Mouse (Mus musculus) intestine, embryonic 15.5 days (tissue): ENCODE data around the gene Prr36. TPM values are rescaled to one million over a fixed set of nuclear protein-coding genes. Genes with fewer than 3 reads are reported as not detected.

Experiments
- ATAC-seq: fragments of 200-750 bp; cut with Nextera tagmentation; 2 replicates; pipeline ENCODE4 v1.8.0; 2017; ENCODE audit warnings: moderate TSS enrichment, moderate library complexity
- H3K27ac ChIP-seq: fragments of 300-500 bp; sonication (generic); 2 replicates; pipeline ENCODE4 v1.5.1; 2015; ENCODE audit warnings: mild to moderate bottlenecking, inconsistent platforms
- H3K27me3 ChIP-seq: fragments of 300-500 bp; sonication (generic); replicated peaks from 2 replicates; pipeline ENCODE4 v1.6.1; 2015; ENCODE audit warnings: inconsistent platforms
- H3K36me3 ChIP-seq: fragments of 300-500 bp; sonication (generic); 2 replicates; pipeline ENCODE4 v1.6.1; 2015; ENCODE audit warnings: inconsistent platforms
- H3K4me1 ChIP-seq: fragments of 300-500 bp; sonication (generic); replicated peaks from 2 replicates; pipeline ENCODE4 v1.6.1; 2015; ENCODE audit warnings: inconsistent platforms
- H3K4me2 ChIP-seq: fragments of 300-500 bp; sonication (generic); replicated peaks from 2 replicates; pipeline ENCODE4 v1.6.1; 2015; ENCODE audit warnings: mild to moderate bottlenecking, inconsistent platforms
- H3K4me3 ChIP-seq: fragments of 300-500 bp; sonication (generic); replicated peaks from 2 replicates; pipeline ENCODE4 v1.5.1; 2015; ENCODE audit warnings: inconsistent platforms
- H3K9ac ChIP-seq: fragments of 300-500 bp; sonication (generic); 2 replicates; pipeline ENCODE4 v1.6.1; 2015; ENCODE audit warnings: inconsistent platforms
- H3K9me3 ChIP-seq: fragments of 300-500 bp; sonication (generic); 2 replicates; pipeline ENCODE4 v1.6.1; 2016; ENCODE audit warnings: inconsistent platforms
- WGBS: fragments of 180-500 bp; shearing (Covaris S2); methylation state at CpG from one replicate; pipeline ENCODE4 v1.1.7; 2015; 5-methylcytosine and 5-hydroxymethylcytosine counted together
- polyA plus RNA-seq: library from polyadenylated mRNA; unstranded; fragments of >200 nt; fragmentation: Nextera tagmentation; extraction: Ambion mirVana; gene quantifications from 2 replicates; pipeline ENCODE4 v1.2.1, GENCODE M21; 2015

Gene Prr36
- polyA plus RNA-seq, 1 experiment from 2014 or later, result 4.3 TPM

DNA sequence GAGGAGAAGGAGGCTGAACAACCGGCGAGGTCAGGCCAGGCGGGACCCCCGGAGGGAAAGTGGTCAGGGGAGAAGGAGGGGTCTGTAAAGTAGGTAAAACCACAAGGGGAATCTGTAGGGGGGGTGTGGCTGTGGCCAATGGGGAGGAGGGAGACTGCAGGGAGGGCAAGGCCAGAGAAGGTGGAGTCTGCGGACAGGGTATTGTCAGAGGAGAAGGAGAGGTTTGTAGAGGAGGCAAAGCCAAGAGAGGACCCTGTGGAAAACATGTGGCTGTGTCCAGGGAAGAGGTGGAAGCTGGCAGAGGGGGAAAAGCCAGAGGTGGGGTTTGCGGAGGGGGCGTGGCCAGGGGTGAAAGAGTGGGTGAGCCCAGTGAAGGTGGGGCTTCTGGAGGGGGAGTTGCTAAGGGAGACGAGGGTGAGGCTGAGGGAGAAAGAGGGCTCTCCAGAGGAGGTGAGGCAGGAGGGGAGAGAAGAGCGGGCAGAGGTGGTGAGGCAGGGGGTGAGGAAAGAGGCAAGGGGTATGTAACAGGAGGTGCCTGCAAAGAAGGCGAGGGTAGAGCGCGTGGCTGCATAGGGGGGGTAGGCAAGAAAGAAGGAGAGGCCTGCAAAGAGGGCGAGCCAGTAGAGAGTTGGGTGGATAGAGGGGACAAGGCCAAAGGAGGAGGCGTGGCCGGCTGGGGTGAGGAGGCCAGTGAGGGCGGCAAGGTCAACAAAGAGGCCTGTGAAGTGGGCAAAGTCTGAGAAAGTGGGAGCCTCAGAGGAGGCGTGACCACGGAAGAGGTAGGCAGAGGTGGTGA is 3.9 kb downstream of the Prr36 start:
- Histone ChIP-seq H3K36me3 (peaks cover 9% of the 10 kb centered on the region; the same call in 1 of the 2 replicates), H3K27ac (peak overlapping the region; percentile 81), H3K27me3 (peaks cover 23% of the 10 kb centered on the region), H3K4me2 (peak overlapping the region; percentile 96), H3K9ac (peak overlapping the region; percentile 56), H3K4me1 (peaks cover 45% of the 10 kb centered on the region), H3K9me3 (no peaks in the 10 kb centered on the region), H3K4me3 (peak overlapping the region; percentile 47)
- WGBS, result 5% methylated on average over 18 of the region's 18 CpGs
- peak; percentile 76 for ATAC-seq

DNA sequence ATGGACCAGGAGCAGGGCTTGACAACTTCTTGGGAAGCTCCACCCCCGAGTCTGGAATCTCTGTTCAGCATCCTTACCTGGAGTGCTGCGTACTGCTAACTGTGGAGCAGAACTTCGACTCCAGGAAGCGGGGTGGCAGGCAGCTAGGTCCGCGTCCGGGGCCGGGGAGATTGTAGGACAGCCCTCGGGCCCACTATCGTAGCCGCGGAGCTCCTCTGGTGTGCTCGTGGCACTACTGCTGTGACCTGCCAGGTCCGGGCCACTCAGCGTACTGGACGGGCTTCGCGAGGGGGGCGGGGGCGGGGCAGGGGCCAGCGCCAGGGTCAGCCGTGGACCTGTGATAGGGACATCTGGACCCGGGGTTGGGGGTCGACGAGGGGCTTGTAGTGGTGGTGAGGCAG is 4.5 kb downstream of the Prr36 start:
- H3K9ac ChIP-seq, result peak overlapping the region; percentile 56
- 1% methylated on average over 25 of the region's 25 CpGs for WGBS
- H3K4me3 ChIP-seq, result peak overlapping the region; percentile 47
- H3K36me3 ChIP-seq, result peaks cover 9% of the 10 kb centered on the region; the same call in 1 of the 2 replicates
- 0 out of 2 replicates have a peak overlapping the region, but pooled peaks have one; percentile 56 for H3K27ac ChIP-seq
- H3K27me3 ChIP-seq, result peaks cover 22% of the 10 kb centered on the region
- H3K4me1 ChIP-seq, result peaks cover 45% of the 10 kb centered on the region
- H3K4me2 ChIP-seq, result peak overlapping the region; percentile 96
- peak; percentile 16 for ATAC-seq
- no peaks in the 10 kb centered on the region for H3K9me3 ChIP-seq

DNA sequence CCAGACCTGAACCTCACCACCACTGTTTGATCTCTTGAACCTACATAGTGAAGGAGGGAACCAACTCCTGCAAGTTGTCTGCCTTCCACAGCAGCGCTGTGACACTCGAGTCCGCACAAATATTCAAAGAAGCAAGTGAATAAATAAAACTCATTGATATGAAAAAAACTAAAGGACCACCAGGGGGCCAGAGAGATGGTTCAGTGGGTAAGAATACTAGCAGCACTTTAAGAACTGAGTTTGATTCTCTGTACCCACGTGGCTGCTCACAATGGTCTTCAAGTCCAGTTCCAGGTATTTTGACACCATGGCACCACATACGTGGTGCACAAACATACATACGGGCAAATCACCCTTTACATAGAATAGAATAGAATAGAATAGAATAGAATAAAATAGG is 6.2 kb downstream of the Prr36 start:
- no peak for ATAC-seq
- peaks cover 9% of the 10 kb centered on the region; the same call in 1 of the 2 replicates for H3K36me3 ChIP-seq
- H3K9me3 ChIP-seq, result no peaks in the 10 kb centered on the region
- no peak overlapping the region for H3K4me3 ChIP-seq
- H3K4me1 ChIP-seq, result peaks cover 44% of the 10 kb centered on the region
- H3K4me2 ChIP-seq, result no peak overlapping the region
- H3K27me3 ChIP-seq, result peaks cover 7% of the 10 kb centered on the region
- H3K9ac ChIP-seq, result no peak overlapping the region
- 76% methylated on average over 6 of the region's 6 CpGs for WGBS
- H3K27ac ChIP-seq, result no peak overlapping the region

DNA sequence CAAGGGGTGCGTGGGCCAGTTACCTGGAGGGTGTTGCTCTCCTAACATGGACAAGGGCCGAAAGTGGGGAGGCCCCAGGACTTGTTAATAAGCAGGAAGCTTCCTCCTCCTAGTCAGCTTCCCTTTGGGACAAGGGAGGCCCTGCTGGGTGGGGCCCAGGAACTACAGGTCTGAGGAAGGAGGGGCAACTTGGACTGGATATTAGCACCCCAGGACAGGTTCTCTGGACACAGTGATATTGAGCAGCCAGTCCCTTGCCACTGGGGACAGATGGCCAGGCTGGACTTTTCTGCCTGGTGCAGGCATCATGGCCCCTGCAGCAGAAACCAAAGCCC is 10.3 kb downstream of the Prr36 start:
- ATAC-seq, result peak; percentile 64
- Histone ChIP-seq H3K9me3 (no peaks in the 10 kb centered on the region), H3K4me2 (peak overlapping the region; percentile 46), H3K36me3 (peaks cover 9% of the 10 kb centered on the region; the same call in 1 of the 2 replicates), H3K27ac (peak overlapping the region; percentile 48), H3K9ac (no peak overlapping the region), H3K27me3 (no peaks in the 10 kb centered on the region), H3K4me3 (0 out of 2 replicates have a peak overlapping the region, but pooled peaks have one; percentile 7), H3K4me1 (peaks cover 21% of the 10 kb centered on the region)
- WGBS, result 40% methylated on average over 2 of the region's 2 CpGs

DNA sequence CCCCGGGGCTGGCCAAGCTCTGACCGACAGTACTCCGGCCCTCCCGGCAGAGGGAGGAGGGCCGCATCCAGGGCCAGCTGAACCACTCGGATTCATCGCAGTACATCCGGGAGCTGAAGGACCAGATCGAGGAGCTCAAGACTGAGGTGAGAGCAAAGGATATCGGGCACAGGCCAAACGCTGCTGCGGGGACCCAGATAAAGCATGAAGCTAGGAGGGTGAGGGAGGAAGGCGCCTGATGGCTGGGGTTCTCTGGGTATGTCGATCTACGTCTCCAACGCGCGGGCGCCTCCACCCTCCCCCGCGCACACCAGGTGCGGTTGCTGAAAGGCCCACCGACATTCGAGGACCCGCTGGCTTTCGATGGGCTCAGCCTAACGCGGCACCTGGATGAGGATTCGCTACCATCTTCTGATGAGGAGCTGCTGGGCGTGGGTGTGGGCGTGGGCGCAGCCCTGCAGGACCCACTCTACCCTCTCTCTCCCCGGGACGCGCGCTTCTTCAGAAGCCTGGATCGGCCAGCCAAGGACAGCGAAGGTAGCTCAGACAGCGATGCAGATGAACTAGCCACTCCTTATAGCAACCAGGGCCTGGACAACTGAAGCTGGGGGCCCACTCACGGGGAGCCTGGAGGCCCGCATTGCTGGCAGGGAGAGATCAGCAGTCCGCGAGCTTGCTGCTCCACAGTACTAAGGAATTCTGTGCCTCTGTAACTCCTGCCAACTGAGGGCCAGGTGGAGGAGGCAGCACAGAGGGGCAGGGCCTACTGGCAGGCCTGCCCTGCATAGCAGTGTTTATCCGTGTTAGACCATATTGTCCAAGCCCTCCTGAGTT is 10.9 kb downstream of the Prr36 start:
- WGBS, result 22% methylated on average over 44 of the region's 44 CpGs
- Histone ChIP-seq H3K27ac (peak overlapping the region; percentile 48), H3K9me3 (no peaks in the 10 kb centered on the region), H3K4me1 (peaks cover 21% of the 10 kb centered on the region), H3K27me3 (no peaks in the 10 kb centered on the region), H3K4me3 (peak overlapping the region; percentile 7; the same call in 1 of the 2 replicates), H3K9ac (0 out of 2 replicates have a peak overlapping the region, but pooled peaks have one; percentile 1), H3K4me2 (peak overlapping the region; percentile 46), H3K36me3 (peaks cover 9% of the 10 kb centered on the region; the same call in 1 of the 2 replicates)
- peak; percentile 65 for ATAC-seq

GRCm38 (mm10) chr8:4205246-4206123 is 11.8 kb downstream of the Prr36 start:
- 0 out of 2 replicates have a peak overlapping the region, but pooled peaks have one; percentile 7 for H3K4me3 ChIP-seq
- H3K4me1 ChIP-seq, result peaks cover 21% of the 10 kb centered on the region
- no peak overlapping the region for H3K27ac ChIP-seq
- no peaks in the 10 kb centered on the region for H3K27me3 ChIP-seq
- no peaks in the 10 kb centered on the region for H3K9me3 ChIP-seq
- peak; percentile 46; the same call in 1 of the 2 replicates for ATAC-seq
- 41% methylated on average over 38 of the region's 38 CpGs for WGBS
- peak overlapping the region; percentile 46 for H3K4me2 ChIP-seq
- H3K9ac ChIP-seq, result 0 out of 2 replicates have a peak overlapping the region, but pooled peaks have one; percentile 1
- peaks cover 9% of the 10 kb centered on the region; the same call in 1 of the 2 replicates for H3K36me3 ChIP-seq

GRCm38 (mm10) chr8:4201321-4201720 is 15.9 kb downstream of the Prr36 start:
- Histone ChIP-seq H3K9ac (no peak overlapping the region), H3K27ac (no peak overlapping the region), H3K4me1 (peaks cover 10% of the 10 kb centered on the region), H3K9me3 (no peaks in the 10 kb centered on the region), H3K36me3 (no peaks in the 10 kb centered on the region), H3K4me3 (no peak overlapping the region), H3K4me2 (no peak overlapping the region), H3K27me3 (no peaks in the 10 kb centered on the region)
- 63% methylated on average over 2 of the region's 2 CpGs for WGBS
- no peak for ATAC-seq

DNA sequence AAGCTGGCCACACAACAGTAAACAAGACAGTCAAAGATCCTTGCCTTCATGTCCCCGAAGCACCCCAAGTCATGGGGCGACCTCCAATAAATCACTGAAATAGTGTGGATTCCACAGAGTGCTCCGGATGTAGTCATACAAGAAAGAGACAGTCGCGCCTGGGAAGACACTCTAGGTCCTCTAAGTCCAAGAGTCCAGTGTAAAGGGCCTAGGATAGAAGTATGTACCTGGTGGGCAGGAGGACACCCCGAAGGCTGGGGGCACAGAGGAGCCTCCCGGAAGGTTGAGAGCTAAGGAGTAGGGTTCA is 23.7 kb downstream of the Prr36 start:
- Histone ChIP-seq H3K4me1 (peaks cover 4% of the 10 kb centered on the region), H3K4me3 (no peak overlapping the region; the same call in 1 of the 2 replicates), H3K27ac (no peak overlapping the region), H3K27me3 (no peaks in the 10 kb centered on the region), H3K4me2 (peak overlapping the region; percentile 39; the same call in 1 of the 2 replicates), H3K36me3 (no peaks in the 10 kb centered on the region), H3K9ac (no peak overlapping the region), H3K9me3 (no peaks in the 10 kb centered on the region)
- 48% methylated on average over 7 of the region's 7 CpGs for WGBS
- ATAC-seq, result no peak; the same call in 1 of the 2 replicates

GRCm38 (mm10) chr8:4192807-4193587 is 24.3 kb downstream of the Prr36 start:
- ATAC-seq, result peak; percentile 90
- H3K4me1 ChIP-seq, result peaks cover 4% of the 10 kb centered on the region
- no peaks in the 10 kb centered on the region for H3K36me3 ChIP-seq
- H3K27me3 ChIP-seq, result no peaks in the 10 kb centered on the region
- H3K4me2 ChIP-seq, result peak overlapping the region; percentile 39; the same call in 1 of the 2 replicates
- H3K27ac ChIP-seq, result no peak overlapping the region
- no peak overlapping the region; the same call in 1 of the 2 replicates for H3K4me3 ChIP-seq
- WGBS, result 11% methylated on average over 18 of the region's 18 CpGs
- no peak overlapping the region for H3K9ac ChIP-seq
- H3K9me3 ChIP-seq, result no peaks in the 10 kb centered on the region

DNA sequence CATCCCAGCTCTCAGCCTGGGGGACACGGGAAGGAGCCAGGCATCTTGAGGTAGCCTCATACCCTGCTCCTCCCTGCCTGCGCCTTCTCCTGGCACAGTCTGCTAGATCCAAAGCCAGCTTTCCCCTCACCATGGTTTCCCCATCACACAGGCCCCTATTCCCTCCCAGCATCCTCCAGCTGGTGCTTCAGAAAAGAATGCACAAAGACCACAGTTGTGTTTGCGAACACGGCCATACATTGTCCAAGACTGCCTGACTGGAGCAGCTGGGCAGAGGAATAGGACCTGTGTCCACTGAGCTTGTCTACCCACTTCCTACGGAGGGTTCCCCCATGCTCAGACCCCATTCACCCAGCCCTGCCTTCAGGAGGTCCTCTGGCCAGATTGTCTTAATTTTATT is 25.0 kb downstream of the Prr36 start:
- WGBS, result 65% methylated on average over 5 of the region's 5 CpGs
- Histone ChIP-seq H3K36me3 (no peaks in the 10 kb centered on the region), H3K4me2 (no peak overlapping the region), H3K27ac (no peak overlapping the region), H3K27me3 (no peaks in the 10 kb centered on the region), H3K4me1 (peaks cover 4% of the 10 kb centered on the region), H3K9ac (no peak overlapping the region), H3K4me3 (no peak overlapping the region), H3K9me3 (no peaks in the 10 kb centered on the region)
- 0 out of 2 replicates have a peak, but pooled peaks have one; percentile 21 for ATAC-seq
